Mouse (Mus musculus): ENCODE data around the gene Hormad2.

Hormad2 gene

DNA sequence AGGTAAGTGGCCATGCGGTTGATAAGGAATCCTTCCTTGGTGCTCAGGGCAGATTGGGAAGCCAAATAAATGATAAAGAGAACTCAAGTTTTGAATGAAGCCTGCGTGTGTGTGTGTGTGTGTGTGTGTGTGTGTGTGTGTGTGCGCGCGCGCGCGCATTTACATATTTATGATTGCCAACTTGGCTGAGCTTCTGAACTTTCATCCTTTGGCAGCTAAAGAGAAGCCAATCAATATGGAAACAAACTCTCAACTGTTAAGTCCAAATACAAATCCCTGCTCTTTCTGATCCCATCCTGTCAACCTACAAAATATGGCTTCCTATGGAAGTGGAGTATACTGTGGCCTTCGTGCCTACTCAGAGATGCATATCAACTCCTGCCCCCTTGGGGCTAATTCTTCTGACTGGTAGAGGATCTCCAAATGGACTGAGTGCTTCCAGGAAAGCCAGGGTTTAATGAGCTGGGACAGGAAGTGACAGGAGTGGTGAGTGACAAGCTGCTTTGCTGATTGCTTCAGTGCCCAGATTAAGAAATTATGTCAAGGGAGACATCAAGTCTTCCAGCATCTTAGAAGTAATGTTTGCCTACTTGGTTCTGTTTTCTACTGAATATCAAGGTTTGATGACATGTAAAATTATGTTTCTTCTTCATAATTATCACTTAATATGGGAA lies 5.4 kb upstream of the Hormad2 start:
- no peak for DNase-seq (ENCODE audit: low read depth, low spot score)

DNA sequence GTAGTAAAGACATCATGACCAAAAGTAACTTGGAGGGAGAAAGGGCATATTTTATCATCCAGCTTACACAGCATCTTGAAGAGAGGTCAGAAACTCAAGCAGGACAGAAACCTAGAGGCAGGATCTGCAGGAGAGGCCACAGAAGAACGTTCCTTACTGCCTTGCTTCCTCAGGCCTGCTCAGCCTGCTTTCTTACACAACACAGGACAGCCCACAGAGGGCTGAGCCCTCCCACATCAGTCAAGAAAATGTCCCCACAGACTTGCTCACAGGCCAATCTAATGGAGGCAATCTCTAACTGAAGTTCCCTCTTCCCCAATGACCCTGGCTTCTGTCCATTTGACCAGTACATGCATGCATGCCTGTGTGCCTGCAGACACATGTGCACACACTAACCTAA lies 1.4 kb upstream of the Hormad2 start:
- no peak for DNase-seq (ENCODE audit: low read depth, low spot score)

DNA sequence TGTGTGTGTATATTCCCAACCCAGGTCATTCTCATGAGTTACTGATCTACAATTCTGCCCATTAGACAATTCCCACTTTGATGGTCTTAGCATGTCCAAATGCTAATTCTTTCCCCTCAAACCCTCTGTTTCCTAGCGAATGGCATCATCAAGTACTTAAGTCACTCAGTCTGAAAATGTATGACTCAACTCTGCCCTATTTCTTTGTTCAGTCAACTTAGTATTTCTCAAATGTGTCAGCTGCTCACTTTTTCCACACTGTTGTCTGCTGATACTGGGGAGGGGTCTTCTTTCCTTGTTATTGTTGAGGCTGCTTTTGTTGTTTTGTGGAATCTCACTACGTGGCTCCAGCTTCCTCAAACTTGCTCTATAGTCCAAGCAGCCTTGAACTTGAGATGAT lies 2.7 kb downstream of the Hormad2 start:
- DNase-seq (ENCODE audit: low read depth, low spot score): no peak

GRCm38 (mm10) chr11:4437318-4437717 lies 3.6 kb downstream of the Hormad2 start:
- no peak for DNase-seq (ENCODE audit: low read depth, low spot score)

GRCm38 (mm10) chr11:4436631-4437030 lies 4.3 kb downstream of the Hormad2 start:
- DNase-seq (ENCODE audit: low read depth, low spot score): peak; percentile 45

GRCm38 (mm10) chr11:4434461-4434860 lies 6.4 kb downstream of the Hormad2 start:
- DNase-seq (ENCODE audit: low read depth, low spot score): no peak

DNA sequence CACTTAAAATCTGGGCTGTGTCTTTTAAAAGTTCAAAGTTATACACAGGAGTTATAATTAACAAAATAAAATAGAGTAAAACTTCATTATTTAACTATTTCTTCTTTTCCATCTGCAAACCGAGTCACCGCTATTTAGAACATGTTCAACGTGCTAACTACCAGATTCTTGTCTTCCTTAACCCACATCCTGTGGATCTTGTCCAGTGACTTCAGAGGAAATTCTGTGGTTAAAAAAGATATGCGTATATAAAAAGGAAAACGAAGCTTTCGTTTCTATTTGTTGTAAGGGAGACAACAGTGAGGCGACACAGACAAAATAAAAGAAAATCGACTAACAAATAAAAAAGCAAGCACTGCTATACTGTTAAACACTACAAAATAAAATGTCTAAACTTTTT lies 17.1 kb downstream of the Hormad2 start:
- DNase-seq (ENCODE audit: low read depth, low spot score): no peak

DNA sequence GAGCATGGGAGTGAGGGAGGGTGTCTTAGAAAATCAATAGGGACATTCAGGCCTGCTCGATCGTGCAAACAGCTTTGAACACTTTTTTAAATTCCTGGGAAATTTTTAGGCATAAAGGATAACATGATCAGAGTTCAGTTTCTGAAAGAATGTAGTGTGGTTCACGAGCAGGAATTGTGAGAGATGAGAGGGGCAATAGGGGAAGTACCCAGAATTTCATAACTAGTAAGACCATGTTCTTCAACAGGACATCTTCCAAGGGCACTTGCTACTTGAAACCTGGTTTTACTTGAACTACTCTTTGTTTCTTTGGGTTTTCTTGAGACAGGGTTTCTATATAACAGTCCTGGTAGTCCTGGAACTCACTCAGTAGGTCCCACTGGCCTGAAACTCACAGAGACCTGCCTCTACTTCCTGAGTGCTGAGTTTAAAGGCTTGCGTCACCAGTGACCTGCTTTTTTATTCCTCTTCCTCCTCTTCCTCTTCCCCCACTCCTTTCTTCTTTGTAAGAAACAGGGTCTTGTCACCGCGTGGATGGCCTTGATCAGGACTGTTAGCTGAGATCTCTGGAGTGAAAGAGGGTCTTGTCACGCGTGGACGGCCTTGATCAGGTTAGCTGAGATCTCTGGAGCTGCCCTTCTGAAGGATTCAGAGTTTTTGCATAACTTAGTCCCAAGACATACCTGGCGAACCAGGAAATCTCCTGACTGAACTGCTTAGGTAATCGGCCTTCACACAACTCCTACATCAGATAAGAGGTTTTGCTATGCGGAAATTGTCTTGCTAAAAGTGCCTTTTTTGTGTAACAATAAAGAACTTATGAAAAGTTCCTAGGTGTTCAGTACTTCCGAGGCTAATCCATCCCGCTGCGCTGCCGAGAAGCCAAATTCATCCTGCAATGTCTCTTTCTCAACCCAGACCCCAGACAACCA lies 18.1 kb downstream of the Hormad2 start:
- DNase-seq (ENCODE audit: low read depth, low spot score): no peak

GRCm38 (mm10) chr11:4421933-4422488 lies 18.9 kb downstream of the Hormad2 start:
- DNase-seq (ENCODE audit: low read depth, low spot score): peak; percentile 17

- no peak for DNase-seq (ENCODE audit: low read depth, low spot score)
Measured at GRCm38 (mm10) chr11:4417986-4418385, 22.9 kb downstream of the Hormad2 start.

- DNase-seq (ENCODE audit: low read depth, low spot score): no peak
Measured at GRCm38 (mm10) chr11:4412294-4412693, 28.6 kb downstream of the Hormad2 start.

DNA sequence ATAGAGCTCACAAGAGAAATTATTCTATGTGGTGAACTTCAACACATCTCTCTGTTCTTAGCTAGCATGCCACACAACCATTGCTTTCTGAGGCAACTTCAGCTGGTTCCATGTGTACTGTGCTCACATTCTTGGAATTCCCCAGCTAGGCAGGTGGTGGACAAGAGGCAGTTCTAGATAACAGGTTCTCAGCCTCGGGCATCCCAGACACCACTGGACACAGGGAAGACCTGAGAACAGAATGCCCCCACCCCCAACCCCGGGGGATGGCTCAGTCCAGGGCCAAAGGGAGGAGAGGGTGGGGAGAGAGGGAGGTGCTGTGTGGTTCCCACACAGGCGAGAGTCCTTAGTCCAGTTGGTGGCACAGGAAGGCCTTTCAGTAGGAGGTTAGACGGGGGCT lies 36.6 kb downstream of the Hormad2 start:
- DNase-seq (ENCODE audit: low read depth, low spot score): no peak

DNA sequence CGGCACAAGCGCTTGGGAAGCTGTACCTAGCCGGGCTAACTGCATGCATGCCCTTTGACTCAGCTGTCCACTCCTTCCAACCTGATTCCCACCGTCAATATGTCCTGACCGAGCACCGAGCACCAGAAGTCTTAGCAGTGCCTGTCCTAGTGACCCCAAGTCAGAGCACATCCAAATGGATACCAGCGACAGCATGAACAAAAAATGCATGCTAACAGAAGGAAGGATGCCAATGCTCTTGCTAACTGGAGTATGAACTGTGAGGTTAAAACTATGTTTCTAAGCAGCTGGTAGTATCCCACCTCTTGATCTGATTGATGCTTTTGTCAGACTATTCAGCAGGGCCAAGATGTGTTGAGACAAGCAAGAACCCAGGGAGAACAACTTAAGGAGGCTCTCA lies 37.5 kb downstream of the Hormad2 start:
- no peak for DNase-seq (ENCODE audit: low read depth, low spot score)

- no peak for DNase-seq (ENCODE audit: low read depth, low spot score)
Measured at GRCm38 (mm10) chr11:4401251-4401650, 39.7 kb downstream of the Hormad2 start.

GRCm38 (mm10) chr11:4394226-4394625 lies 46.7 kb downstream of the Hormad2 start:
- no peak for DNase-seq (ENCODE audit: low read depth, low spot score)

- DNase-seq (ENCODE audit: low read depth, low spot score): peak; percentile 37
Measured at GRCm38 (mm10) chr11:4388018-4388417, 52.9 kb downstream of the Hormad2 start.

DNA sequence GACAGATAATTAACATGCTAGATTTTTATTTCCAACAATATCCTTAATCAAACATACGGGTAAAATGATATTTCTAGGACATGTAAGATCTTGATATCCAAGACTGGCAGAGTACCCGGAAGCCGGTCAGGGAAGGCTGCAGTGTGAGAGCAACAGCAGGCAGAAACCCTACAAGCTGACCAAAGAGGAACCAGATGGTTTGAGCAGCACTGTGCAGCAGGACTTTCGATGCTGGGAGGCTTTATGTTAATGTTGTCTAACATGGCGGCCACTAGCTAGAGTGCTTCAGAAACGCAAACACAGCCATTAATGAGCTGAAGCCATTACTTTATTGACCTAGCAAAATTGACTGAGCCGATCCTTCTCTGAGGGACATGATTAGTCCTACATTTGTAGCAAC lies 58.6 kb downstream of the Hormad2 start:
- no peak for DNase-seq (ENCODE audit: low read depth, low spot score)

- DNase-seq (ENCODE audit: low read depth, low spot score): no peak
Measured at GRCm38 (mm10) chr11:4379857-4380256, 61.0 kb downstream of the Hormad2 start.

- DNase-seq (ENCODE audit: low read depth, low spot score): no peak
Measured at GRCm38 (mm10) chr11:4366389-4366788, 74.5 kb downstream of the Hormad2 start.

- DNase-seq (ENCODE audit: low read depth, low spot score): no peak
Measured at GRCm38 (mm10) chr11:4355430-4355829, 85.5 kb downstream of the Hormad2 start.

GRCm38 (mm10) chr11:4352637-4353036 lies 88.3 kb downstream of the Hormad2 start:
- no peak for DNase-seq (ENCODE audit: low read depth, low spot score)

GRCm38 (mm10) chr11:4343926-4344325 lies 97.0 kb downstream of the Hormad2 start:
- no peak for DNase-seq (ENCODE audit: low read depth, low spot score)

DNA sequence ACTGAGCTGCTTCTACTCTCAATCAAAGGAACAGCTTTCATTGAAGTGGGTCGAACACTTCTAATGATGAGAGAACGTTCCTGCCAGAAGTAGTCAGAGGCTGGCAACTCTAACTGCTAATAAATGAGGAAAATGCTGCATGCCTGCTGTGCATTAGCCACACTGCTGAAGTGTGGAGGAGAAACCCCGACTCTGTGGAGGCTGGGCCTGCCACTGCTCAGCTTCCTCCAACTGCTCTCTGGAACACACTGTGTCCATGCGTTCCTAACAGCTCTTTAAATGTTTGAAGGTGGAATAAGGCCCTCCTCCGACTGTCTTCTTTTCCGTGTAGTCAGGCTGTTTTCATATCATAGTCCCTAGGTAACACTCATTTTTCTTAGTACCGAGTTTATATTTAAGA lies 98.9 kb downstream of the Hormad2 start:
- peak; percentile 47 for DNase-seq (ENCODE audit: low read depth, low spot score)
